Mouse (Mus musculus) liver, embryonic 14.5 days (tissue): ENCODE data around the gene Mapkapk3.

Source experiments
- CTCF ChIP-seq: IDR thresholded peaks from 2 replicates; pipeline ENCODE4 v1.5.1; 2016; ENCODE audit warnings: antibody characterized with exemption, low read depth, control low read depth
- EP300 ChIP-seq: IDR thresholded peaks from 2 replicates; pipeline ENCODE4 v1.6.1; 2016; ENCODE audit warnings: antibody characterized with exemption, low read depth

GRCm38 (mm10) chr9:107298876-107299275 lies 9.2 kb upstream of the Mapkapk3 start:
- no peak for TF ChIP-seq CTCF
- TF ChIP-seq EP300, result no peak
